Mouse (Mus musculus) kidney, adult 9 months (tissue): ENCODE data around the gene Xdh.
"Not testable (repeated sequence)": the region's sequence is repeated elsewhere in the genome, so short reads cannot be mapped to it uniquely, and the experiment has no call there.

Experiments used
- DNase-seq: peaks from one replicate; pipeline ENCODE4 v3.0.0; 2022

Gene Xdh

GRCm38 (mm10) chr17:73879262-73879916 lies 70.6 kb downstream of the Xdh start:
- DNase-seq, result no peak

- no peak for DNase-seq
These were observed 74.3 kb downstream of the Xdh start for GRCm38 (mm10) chr17:73875674-73876073.

GRCm38 (mm10) chr17:73875268-73875667 lies 74.7 kb downstream of the Xdh start:
- DNase-seq, result no peak

DNA sequence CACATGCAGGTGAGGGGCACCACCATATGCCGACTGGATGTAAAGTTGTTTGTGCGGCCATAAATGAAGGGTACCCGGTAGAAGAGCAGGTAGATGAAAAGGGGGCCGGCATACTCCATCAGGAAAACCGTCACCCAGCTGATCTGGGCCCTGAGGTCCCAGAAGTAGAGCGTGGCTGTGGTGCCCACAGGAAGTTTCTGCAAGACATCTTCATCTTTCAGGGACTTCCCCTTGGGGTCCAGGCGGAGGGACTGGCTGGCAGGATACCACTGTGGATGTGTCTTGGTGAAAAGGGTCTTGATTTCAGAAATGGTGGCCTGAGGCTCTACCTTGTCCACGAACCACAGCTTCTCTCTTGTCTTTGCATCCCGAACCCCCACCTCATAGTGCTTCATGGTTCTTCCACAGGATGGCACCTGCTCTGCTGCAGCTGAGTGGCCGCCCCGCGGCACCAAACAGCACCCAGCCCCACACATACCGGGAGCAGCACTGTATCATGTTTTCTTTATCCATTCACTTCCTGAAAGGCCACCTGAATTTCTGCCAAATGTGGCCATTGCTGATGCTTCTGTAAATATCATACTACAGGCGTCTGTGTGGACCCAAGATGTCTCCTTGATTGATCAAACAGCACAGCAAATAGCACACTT lies 78.9 kb downstream of the Xdh start:
- no peak for DNase-seq

DNA sequence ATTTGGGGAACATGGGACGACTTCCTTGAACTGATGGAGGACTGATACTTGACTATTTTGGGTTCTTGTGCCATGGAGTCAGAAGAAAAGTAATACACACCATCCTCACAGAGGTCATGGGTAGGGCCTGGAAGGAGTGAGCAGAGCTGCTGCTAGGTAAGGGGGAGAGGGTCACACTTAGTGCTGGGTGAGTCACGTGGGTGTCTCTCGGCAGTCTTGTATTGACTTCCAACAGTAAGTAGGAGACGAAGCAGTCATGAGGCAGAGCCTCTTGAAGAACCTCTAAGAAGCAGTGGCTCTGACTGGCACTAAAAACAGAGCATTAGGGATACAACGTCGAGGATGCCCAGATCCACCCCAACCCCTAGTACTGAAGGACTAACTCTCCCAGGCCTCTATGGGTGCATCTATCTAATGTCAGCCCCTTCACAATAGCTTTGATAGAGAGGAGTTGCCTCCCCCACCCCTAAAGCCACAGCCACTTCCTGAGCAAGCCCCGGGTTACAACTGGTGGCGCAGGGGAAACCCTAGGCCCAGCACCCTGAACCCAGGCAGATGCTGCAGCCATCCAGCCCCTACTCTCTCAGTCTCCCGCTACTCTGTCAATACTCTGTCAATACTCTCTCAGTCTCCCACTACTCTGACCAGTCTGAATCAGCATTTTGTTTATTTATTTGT lies 80.8 kb downstream of the Xdh start:
- no peak for DNase-seq

GRCm38 (mm10) chr17:73853717-73854116 lies 96.3 kb downstream of the Xdh start:
- no peak for DNase-seq

GRCm38 (mm10) chr17:73853041-73853440 lies 97.0 kb downstream of the Xdh start:
- DNase-seq, result peak; percentile 45

DNA sequence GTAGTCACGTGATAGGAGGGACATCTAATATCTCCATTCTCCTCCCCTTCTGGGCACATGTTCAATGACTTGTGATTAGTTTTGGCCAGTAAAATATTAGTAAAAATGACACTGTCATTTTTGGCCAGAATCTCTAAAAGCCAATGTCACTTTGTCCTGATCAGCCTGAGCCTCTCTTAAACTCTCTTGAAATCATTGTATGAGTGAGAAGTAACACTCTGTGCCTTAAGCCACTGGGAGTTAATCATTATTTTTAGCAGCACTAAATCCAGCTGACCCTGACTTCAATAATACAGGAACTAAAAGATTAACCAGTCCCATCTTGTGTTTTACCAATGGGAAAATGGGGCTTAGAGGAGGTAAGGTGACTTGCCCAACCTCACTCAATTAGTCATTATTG lies 102.6 kb downstream of the Xdh start:
- peak; percentile 54 for DNase-seq

- peak; percentile 29 for DNase-seq
These were observed 104.4 kb downstream of the Xdh start for GRCm38 (mm10) chr17:73845632-73846031.

DNA sequence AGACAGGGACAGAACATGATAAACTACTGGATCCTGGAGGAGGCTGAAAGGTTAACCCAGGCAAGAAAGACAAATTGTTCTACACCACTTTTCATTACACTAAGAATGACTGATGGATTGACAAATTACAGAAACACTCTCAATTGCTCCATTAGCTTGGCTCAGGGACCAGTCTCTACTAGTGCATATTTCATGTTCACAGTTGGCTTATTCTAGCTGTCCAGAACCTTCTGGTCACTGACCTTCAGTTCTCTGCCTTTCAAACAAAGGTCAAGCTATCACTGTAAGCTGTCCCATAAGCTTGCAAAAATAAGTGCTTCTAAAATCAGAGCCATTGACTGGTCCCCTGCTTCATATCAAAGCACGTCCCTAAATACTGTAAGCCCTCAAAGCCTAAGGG lies 107.0 kb downstream of the Xdh start:
- DNase-seq, result peak; percentile 64

- DNase-seq, result not testable (repeated sequence)
These were observed 110.1 kb downstream of the Xdh start for GRCm38 (mm10) chr17:73839876-73840275.

- DNase-seq, result no peak
These were observed 110.7 kb downstream of the Xdh start for GRCm38 (mm10) chr17:73839086-73839835.

GRCm38 (mm10) chr17:73837244-73837643 lies 112.8 kb downstream of the Xdh start:
- DNase-seq, result no peak

- DNase-seq, result no peak
These were observed 113.4 kb downstream of the Xdh start for GRCm38 (mm10) chr17:73836601-73837000.
